Mouse (Mus musculus) stomach, postnatal 0 days (tissue): ENCODE measurements around the gene Nipal3.

ENCODE experiments used
- CTCF ChIP-seq: IDR thresholded peaks from 2 replicates; pipeline ENCODE4 v1.5.1; 2016; ENCODE audit warnings: antibody characterized with exemption, low read depth, mild to moderate bottlenecking, moderate library complexity
- EP300 ChIP-seq: optimal IDR thresholded peaks from 2 replicates; pipeline ENCODE3; 2016; ENCODE audit warnings: antibody characterized with exemption

GRCm38 (mm10) chr4:135505794-135506193, 11.0 kb upstream of the Nipal3 start:
- TF ChIP-seq CTCF (no peak), EP300 (no peak)
